Mouse (Mus musculus) midbrain, embryonic 16.5 days (tissue): ENCODE data around the gene Cep128. TPM values are rescaled to one million over a fixed set of nuclear protein-coding genes. Genes with fewer than 3 reads are reported as not detected.

ENCODE experiments used
- ATAC-seq: fragments of 200-750 bp; cut with Nextera tagmentation; 2 replicates; pipeline ENCODE4 v1.8.0; 2017; ENCODE audit warnings: moderate TSS enrichment
- H3K27ac ChIP-seq: fragments of 300-500 bp; sonication (generic); 2 replicates; pipeline ENCODE4 v1.5.1; 2014; ENCODE audit warnings: mild to moderate bottlenecking, low read length, mixed read lengths
- H3K27me3 ChIP-seq: fragments of 300-500 bp; sonication (generic); 2 replicates; pipeline ENCODE4 v1.6.1; 2014; ENCODE audit warnings: low read depth, low read length, mixed read lengths; ENCODE audit not compliant: control insufficient read depth, insufficient read depth
- H3K36me3 ChIP-seq: fragments of 300-500 bp; sonication (generic); 2 replicates; pipeline ENCODE4 v1.6.1; 2014; ENCODE audit warnings: mild to moderate bottlenecking, low read length, moderate library complexity, mixed read lengths; ENCODE audit not compliant: control insufficient read depth, insufficient read depth
- H3K4me1 ChIP-seq: fragments of 300-500 bp; sonication (generic); 2 replicates; pipeline ENCODE4 v1.6.1; 2014; ENCODE audit warnings: mild to moderate bottlenecking, low read length, mixed read lengths; ENCODE audit not compliant: control insufficient read depth, insufficient read depth
- H3K4me2 ChIP-seq: fragments of 300-500 bp; sonication (generic); 2 replicates; pipeline ENCODE4 v1.6.1; 2014; ENCODE audit warnings: mild to moderate bottlenecking, low read length, mixed read lengths
- H3K4me3 ChIP-seq: fragments of 300-500 bp; sonication (generic); 2 replicates; pipeline ENCODE4 v1.5.1; 2014; ENCODE audit warnings: low read depth, mild to moderate bottlenecking, low read length, moderate library complexity, mixed read lengths
- H3K9ac ChIP-seq: fragments of 300-500 bp; sonication (generic); 2 replicates; pipeline ENCODE4 v1.6.1; 2014; ENCODE audit warnings: low read depth, low read length, mixed read lengths
- H3K9me3 ChIP-seq: fragments of 300-500 bp; sonication (generic); replicated peaks from 2 replicates; pipeline ENCODE4 v1.6.1; 2014; ENCODE audit warnings: mild to moderate bottlenecking, low read length, mixed read lengths; ENCODE audit not compliant: control insufficient read depth, poor library complexity, severe bottlenecking
- WGBS: fragments of 180-500 bp; shearing (Covaris S2); extraction: QIAGEN DNeasy Blood & Tissue Kit; methylation state at CpG from one replicate; pipeline ENCODE4 v1.1.7; 2014; 5-methylcytosine and 5-hydroxymethylcytosine counted together
- polyA plus RNA-seq: library from polyadenylated mRNA; unstranded; fragments of >200 nt; fragmentation: Nextera tagmentation; extraction: Ambion mirVana; gene quantifications from 2 replicates; pipeline ENCODE4 v1.2.1, GENCODE M21; 2015

The Cep128 gene
- polyA plus RNA-seq, 1 experiment from 2014 or later = 3.6 TPM

GRCm38 (mm10) chr12:91327527-91327926 lies 56.7 kb downstream of the Cep128 start:
- Histone ChIP-seq H3K4me3 (no peak overlapping the region), H3K4me1 (no peaks in the 10 kb centered on the region), H3K36me3 (no peaks in the 10 kb centered on the region), H3K27ac (no peak overlapping the region), H3K27me3 (no peaks in the 10 kb centered on the region), H3K4me2 (no peak overlapping the region), H3K9me3 (no peaks in the 10 kb centered on the region), H3K9ac (no peak overlapping the region)
- no peak for ATAC-seq
- 78% methylated on average over 4 of the region's 4 CpGs for WGBS

GRCm38 (mm10) chr12:91326104-91326503 lies 58.1 kb downstream of the Cep128 start:
- Histone ChIP-seq H3K9ac (no peak overlapping the region), H3K4me2 (no peak overlapping the region), H3K27me3 (no peaks in the 10 kb centered on the region), H3K4me1 (no peaks in the 10 kb centered on the region), H3K4me3 (no peak overlapping the region), H3K9me3 (no peaks in the 10 kb centered on the region), H3K27ac (no peak overlapping the region), H3K36me3 (no peaks in the 10 kb centered on the region)
- peak; percentile 72; the same call in 1 of the 2 replicates for ATAC-seq
- WGBS = 35% methylated on average over 6 of the region's 6 CpGs

- no peak overlapping the region for H3K27ac ChIP-seq
- H3K4me2 ChIP-seq = no peak overlapping the region
- 91% methylated on average over 7 of the region's 7 CpGs for WGBS
- no peak for ATAC-seq
- H3K27me3 ChIP-seq = no peaks in the 10 kb centered on the region
- H3K36me3 ChIP-seq = no peaks in the 10 kb centered on the region
- no peak overlapping the region for H3K4me3 ChIP-seq
- H3K9ac ChIP-seq = no peak overlapping the region
- no peaks in the 10 kb centered on the region for H3K9me3 ChIP-seq
- H3K4me1 ChIP-seq = no peaks in the 10 kb centered on the region
These were observed 69.2 kb downstream of the Cep128 start for GRCm38 (mm10) chr12:91315026-91315425.

- no peaks in the 10 kb centered on the region for H3K27me3 ChIP-seq
- H3K4me2 ChIP-seq = no peak overlapping the region
- H3K4me1 ChIP-seq = no peaks in the 10 kb centered on the region
- no peaks in the 10 kb centered on the region for H3K9me3 ChIP-seq
- ATAC-seq = peak; percentile 76
- H3K36me3 ChIP-seq = no peaks in the 10 kb centered on the region
- H3K9ac ChIP-seq = no peak overlapping the region
- 52% methylated on average over 10 of the region's 10 CpGs for WGBS
- H3K4me3 ChIP-seq = no peak overlapping the region
- H3K27ac ChIP-seq = no peak overlapping the region
These were observed 70.1 kb downstream of the Cep128 start for GRCm38 (mm10) chr12:91313974-91314587.

- no peaks in the 10 kb centered on the region for H3K4me1 ChIP-seq
- no peak overlapping the region for H3K4me3 ChIP-seq
- H3K9ac ChIP-seq = no peak overlapping the region
- ATAC-seq = no peak
- no peaks in the 10 kb centered on the region for H3K36me3 ChIP-seq
- no peak overlapping the region for H3K4me2 ChIP-seq
- H3K27me3 ChIP-seq = no peaks in the 10 kb centered on the region
- H3K27ac ChIP-seq = no peak overlapping the region
- 93% methylated on average over 4 of the region's 4 CpGs for WGBS
- H3K9me3 ChIP-seq = no peaks in the 10 kb centered on the region
These were observed 71.6 kb downstream of the Cep128 start for GRCm38 (mm10) chr12:91312591-91312990.

- Histone ChIP-seq H3K9ac (no peak overlapping the region), H3K27ac (no peak overlapping the region), H3K4me2 (no peak overlapping the region), H3K4me1 (no peaks in the 10 kb centered on the region), H3K4me3 (no peak overlapping the region), H3K36me3 (no peaks in the 10 kb centered on the region), H3K27me3 (no peaks in the 10 kb centered on the region), H3K9me3 (no peaks in the 10 kb centered on the region)
- 93% methylated on average over 3 of the region's 3 CpGs for WGBS
- no peak for ATAC-seq
These were observed 76.5 kb downstream of the Cep128 start for GRCm38 (mm10) chr12:91307733-91308132.

- WGBS = 86% methylated on average over 7 of the region's 7 CpGs
- no peak for ATAC-seq
- Histone ChIP-seq H3K4me2 (no peak overlapping the region), H3K9me3 (no peaks in the 10 kb centered on the region), H3K27me3 (no peaks in the 10 kb centered on the region), H3K9ac (no peak overlapping the region), H3K36me3 (no peaks in the 10 kb centered on the region), H3K4me1 (no peaks in the 10 kb centered on the region), H3K27ac (no peak overlapping the region), H3K4me3 (no peak overlapping the region)
These were observed 78.4 kb downstream of the Cep128 start for GRCm38 (mm10) chr12:91305769-91306168.

- WGBS = 60% methylated on average over 5 of the region's 5 CpGs
- Histone ChIP-seq H3K4me2 (no peak overlapping the region), H3K9ac (no peak overlapping the region), H3K27me3 (no peaks in the 10 kb centered on the region), H3K9me3 (no peaks in the 10 kb centered on the region), H3K4me1 (no peaks in the 10 kb centered on the region), H3K4me3 (no peak overlapping the region), H3K27ac (no peak overlapping the region), H3K36me3 (no peaks in the 10 kb centered on the region)
- no peak for ATAC-seq
These were observed 79.2 kb downstream of the Cep128 start for GRCm38 (mm10) chr12:91305038-91305437.

GRCm38 (mm10) chr12:91298700-91299099 lies 85.5 kb downstream of the Cep128 start:
- no peak for ATAC-seq
- Histone ChIP-seq H3K4me3 (no peak overlapping the region), H3K27ac (no peak overlapping the region), H3K4me1 (0 out of 2 replicates have a peak, but pooled peaks cover 2% of the 10 kb centered on the region), H3K36me3 (no peaks in the 10 kb centered on the region), H3K9ac (no peak overlapping the region), H3K27me3 (no peaks in the 10 kb centered on the region), H3K4me2 (no peak overlapping the region), H3K9me3 (0 out of 2 replicates have a peak, but pooled peaks cover 2% of the 10 kb centered on the region)
- 98% methylated on average over 6 of the region's 6 CpGs for WGBS
